Mouse (Mus musculus): ENCODE measurements around the gene Map1lc3b. TPM values are rescaled to one million over a fixed set of nuclear protein-coding genes. Genes with fewer than 3 reads are reported as not detected.
A peak's percentile ranks its signal among the peaks of the same experiment; 100 is the strongest.

Map1lc3b gene
- polyA plus RNA-seq, 1 experiment from 2014 or later, result 268 TPM

- no peaks in the 10 kb centered on the region for H3K9me3 ChIP-seq
- H3K36me3 ChIP-seq, result peaks cover 70% of the 10 kb centered on the region
- no peaks in the 10 kb centered on the region for H3K27me3 ChIP-seq (ENCODE audit: insufficient read depth, poor library complexity, severe bottlenecking)
- H3K4me3 ChIP-seq, result no peak overlapping the region
- WGBS, result 92% methylated on average over 16 of the region's 16 CpGs
- peaks cover 21% of the 10 kb centered on the region for H3K4me1 ChIP-seq (replicated peaks)
- no peak overlapping the region for H3K27ac ChIP-seq
- no peak for DNase-seq (ENCODE audit: low spot score)
These were observed 31.6 kb upstream of the Map1lc3b start for GRCm38 (mm10) chr8:121558538-121558937.

DNA sequence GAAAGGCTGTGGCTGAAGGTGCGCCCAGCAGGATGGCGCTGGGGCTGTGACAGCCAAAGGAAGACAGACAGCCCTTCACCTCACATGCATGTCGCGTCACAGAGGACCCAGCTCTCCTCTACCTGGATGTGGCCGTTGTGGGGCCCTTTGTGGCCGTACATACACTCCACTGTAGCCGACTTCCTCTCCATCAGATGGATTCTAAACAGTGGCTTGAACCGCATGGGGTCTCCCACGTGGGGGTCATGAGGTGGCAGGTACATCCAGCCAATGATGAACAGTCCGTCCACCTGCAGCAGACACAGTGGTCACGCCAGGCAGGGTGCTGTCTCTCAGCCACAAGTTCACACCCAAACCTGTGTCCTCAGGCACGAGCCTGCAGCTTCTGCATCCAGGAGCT, 30.4 kb upstream of the Map1lc3b start:
- Histone ChIP-seq H3K4me3 (no peak overlapping the region), H3K27me3 (ENCODE audit: insufficient read depth, poor library complexity, severe bottlenecking) (no peaks in the 10 kb centered on the region), H3K4me1 (replicated peaks) (peaks cover 33% of the 10 kb centered on the region), H3K9me3 (no peaks in the 10 kb centered on the region), H3K36me3 (peaks cover 67% of the 10 kb centered on the region), H3K27ac (no peak overlapping the region)
- DNase-seq (ENCODE audit: low spot score), result no peak
- WGBS, result 89% methylated on average over 12 of the region's 12 CpGs

- no peak for DNase-seq (ENCODE audit: low spot score)
- no peak overlapping the region for H3K27ac ChIP-seq
- H3K4me3 ChIP-seq, result no peak overlapping the region
- H3K4me1 ChIP-seq (replicated peaks), result peaks cover 41% of the 10 kb centered on the region
- H3K9me3 ChIP-seq, result no peaks in the 10 kb centered on the region
- no peaks in the 10 kb centered on the region for H3K27me3 ChIP-seq (ENCODE audit: insufficient read depth, poor library complexity, severe bottlenecking)
- peaks cover 68% of the 10 kb centered on the region for H3K36me3 ChIP-seq
- WGBS, result 91% methylated on average over 7 of the region's 7 CpGs
These were observed 29.6 kb upstream of the Map1lc3b start for GRCm38 (mm10) chr8:121560432-121561100.

DNA sequence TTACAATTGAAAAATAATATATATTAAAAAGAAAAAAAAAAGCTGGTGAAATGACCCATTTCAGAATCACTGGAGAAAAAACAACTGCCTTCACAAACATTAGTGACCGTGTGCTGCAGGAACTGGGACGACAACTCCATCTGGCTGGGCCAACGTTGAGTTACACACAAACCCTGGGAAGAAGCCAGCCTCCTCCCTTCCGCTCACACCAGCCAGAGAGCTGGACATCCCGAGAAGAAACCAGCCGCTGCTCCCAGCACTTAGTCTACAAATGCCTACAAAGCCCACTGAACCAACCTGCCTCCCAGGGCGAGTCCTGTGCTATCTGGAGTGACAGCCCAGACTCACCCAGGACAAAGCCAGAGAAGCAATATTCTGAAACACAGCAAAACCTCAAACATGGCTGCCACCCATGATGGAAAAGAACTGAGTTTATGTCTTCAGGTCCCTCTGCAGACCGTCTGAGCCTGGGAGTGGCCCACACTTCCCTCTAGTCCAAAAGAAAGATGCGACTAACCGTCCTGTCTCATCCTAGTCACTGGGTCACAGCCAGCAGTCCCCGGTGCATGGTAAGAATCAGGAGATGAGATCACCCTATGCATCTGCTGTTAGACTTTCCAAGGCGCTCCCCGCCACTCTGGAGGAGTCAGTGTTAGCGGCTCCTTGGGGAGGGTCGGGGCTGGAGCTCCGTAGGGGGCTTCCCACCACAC, 28.4 kb upstream of the Map1lc3b start:
- DNase-seq (ENCODE audit: low spot score), result no peak
- Histone ChIP-seq H3K4me1 (replicated peaks) (peaks cover 53% of the 10 kb centered on the region), H3K27me3 (ENCODE audit: insufficient read depth, poor library complexity, severe bottlenecking) (no peaks in the 10 kb centered on the region), H3K36me3 (peaks cover 59% of the 10 kb centered on the region), H3K4me3 (no peak overlapping the region), H3K9me3 (no peaks in the 10 kb centered on the region), H3K27ac (peak overlapping the region; percentile 66)
- 87% methylated on average over 16 of the region's 16 CpGs for WGBS

DNA sequence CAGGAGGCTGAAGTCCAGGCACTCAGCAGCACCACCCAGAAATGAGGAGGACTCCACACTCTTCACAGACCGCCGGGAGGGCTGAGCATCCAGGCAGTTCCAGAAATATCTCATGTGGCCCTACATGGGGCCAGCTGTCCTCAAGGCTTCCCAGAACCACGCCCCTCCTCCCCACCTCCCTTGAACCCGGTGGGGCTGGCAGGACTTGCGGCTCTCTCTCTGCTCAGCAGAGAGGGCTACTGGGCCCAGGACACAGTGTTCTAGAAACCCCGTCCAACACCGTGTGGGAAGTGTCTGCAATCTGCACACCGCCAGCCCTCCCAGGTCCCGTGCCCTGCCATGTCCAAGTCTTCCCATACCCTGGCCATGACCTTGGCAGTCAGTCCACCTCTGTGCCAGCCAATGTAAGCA, 27.2 kb upstream of the Map1lc3b start:
- 83% methylated on average over 9 of the region's 9 CpGs for WGBS
- peaks cover 62% of the 10 kb centered on the region for H3K4me1 ChIP-seq (replicated peaks)
- no peaks in the 10 kb centered on the region for H3K27me3 ChIP-seq (ENCODE audit: insufficient read depth, poor library complexity, severe bottlenecking)
- H3K36me3 ChIP-seq, result peaks cover 54% of the 10 kb centered on the region
- no peak for DNase-seq (ENCODE audit: low spot score)
- H3K9me3 ChIP-seq, result no peaks in the 10 kb centered on the region
- H3K4me3 ChIP-seq, result no peak overlapping the region
- peak overlapping the region; percentile 66 for H3K27ac ChIP-seq

DNA sequence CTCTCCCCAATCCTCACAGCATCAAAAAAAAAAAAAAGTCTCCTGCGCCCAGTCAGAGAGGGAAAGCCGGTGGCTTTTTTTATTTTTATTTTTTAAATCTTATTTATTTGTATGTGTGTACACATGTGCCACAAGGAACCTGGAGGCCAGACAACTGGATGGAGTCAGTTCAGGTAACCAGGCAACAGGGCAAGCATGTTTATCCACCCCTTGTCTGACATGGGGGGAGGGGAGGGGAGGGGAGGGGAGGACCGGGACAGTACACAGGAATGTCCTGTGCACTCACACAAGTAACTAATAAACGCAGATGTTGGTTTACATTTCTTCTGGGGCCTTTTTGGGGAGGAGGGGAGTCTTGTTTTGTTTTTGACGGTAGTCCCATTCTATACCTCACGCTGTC, 26.5 kb upstream of the Map1lc3b start:
- no peak for DNase-seq (ENCODE audit: low spot score)
- Histone ChIP-seq H3K27ac (peak overlapping the region; percentile 66; the same call in 1 of the 2 replicates), H3K27me3 (ENCODE audit: insufficient read depth, poor library complexity, severe bottlenecking) (no peaks in the 10 kb centered on the region), H3K36me3 (peaks cover 46% of the 10 kb centered on the region), H3K4me3 (no peak overlapping the region), H3K4me1 (replicated peaks) (peaks cover 70% of the 10 kb centered on the region), H3K9me3 (no peaks in the 10 kb centered on the region)
- WGBS, result 64% methylated on average over 6 of the region's 6 CpGs

DNA sequence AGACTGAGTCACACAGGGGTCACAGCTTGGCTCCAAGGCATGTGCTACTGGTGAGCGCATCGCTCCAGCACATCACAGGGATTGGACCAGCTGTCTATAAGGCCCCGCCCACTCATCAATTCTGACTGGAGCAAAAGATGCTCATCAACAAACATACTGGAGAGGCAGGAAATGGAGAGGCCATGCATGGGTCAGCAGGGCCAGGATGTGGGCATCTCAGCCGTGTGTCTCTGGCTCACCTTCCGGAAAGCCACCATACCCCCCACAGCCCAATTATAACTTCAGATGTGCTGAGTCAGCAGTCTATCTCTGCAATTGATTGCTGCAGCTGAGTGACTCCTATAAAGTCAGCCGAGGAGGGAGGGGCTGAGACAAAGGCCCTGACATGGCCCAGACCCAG, 21.8 kb upstream of the Map1lc3b start:
- Histone ChIP-seq H3K9me3 (no peaks in the 10 kb centered on the region), H3K27ac (peak overlapping the region; percentile 51; the same call in 1 of the 2 replicates), H3K27me3 (ENCODE audit: insufficient read depth, poor library complexity, severe bottlenecking) (no peaks in the 10 kb centered on the region), H3K36me3 (peaks cover 18% of the 10 kb centered on the region), H3K4me3 (no peak overlapping the region), H3K4me1 (replicated peaks) (peaks cover 68% of the 10 kb centered on the region)
- DNase-seq (ENCODE audit: low spot score), result no peak
- 72% methylated on average over 6 of the region's 6 CpGs for WGBS

DNA sequence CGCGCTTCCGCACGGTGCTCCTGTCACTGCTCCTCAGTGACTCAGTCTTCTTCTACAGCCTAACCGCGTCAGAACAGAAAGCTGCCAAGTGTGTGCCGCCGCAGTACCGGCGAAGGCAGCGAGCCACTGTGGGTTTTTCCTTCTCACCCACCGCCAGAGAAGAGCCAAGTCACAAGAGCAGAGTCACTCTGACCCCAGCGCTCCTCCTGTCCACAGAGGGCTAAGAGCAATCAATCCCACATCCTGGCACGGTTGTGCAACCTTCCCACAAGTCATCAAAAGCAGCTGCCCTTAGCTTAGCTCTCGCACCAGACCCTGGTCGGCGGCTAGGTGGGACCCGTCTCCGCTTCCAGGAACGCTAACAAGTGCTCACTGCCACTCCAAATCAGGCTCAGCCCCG, 19.8 kb upstream of the Map1lc3b start:
- DNase-seq (ENCODE audit: low spot score), result no peak
- no peak overlapping the region for H3K4me3 ChIP-seq
- H3K27me3 ChIP-seq (ENCODE audit: insufficient read depth, poor library complexity, severe bottlenecking), result no peaks in the 10 kb centered on the region
- no peaks in the 10 kb centered on the region for H3K9me3 ChIP-seq
- H3K27ac ChIP-seq, result no peak overlapping the region
- H3K4me1 ChIP-seq (replicated peaks), result peaks cover 54% of the 10 kb centered on the region
- 0 out of 2 replicates have a peak, but pooled peaks cover 4% of the 10 kb centered on the region for H3K36me3 ChIP-seq
- WGBS, result 83% methylated on average over 21 of the region's 21 CpGs

- Histone ChIP-seq H3K4me3 (no peak overlapping the region), H3K27ac (no peak overlapping the region), H3K36me3 (no peaks in the 10 kb centered on the region), H3K9me3 (no peaks in the 10 kb centered on the region), H3K4me1 (replicated peaks) (peaks cover 49% of the 10 kb centered on the region), H3K27me3 (ENCODE audit: insufficient read depth, poor library complexity, severe bottlenecking) (no peaks in the 10 kb centered on the region)
- 83% methylated on average over 17 of the region's 17 CpGs for WGBS
- no peak for DNase-seq (ENCODE audit: low spot score)
These were observed 19.4 kb upstream of the Map1lc3b start for GRCm38 (mm10) chr8:121570801-121571200.

DNA sequence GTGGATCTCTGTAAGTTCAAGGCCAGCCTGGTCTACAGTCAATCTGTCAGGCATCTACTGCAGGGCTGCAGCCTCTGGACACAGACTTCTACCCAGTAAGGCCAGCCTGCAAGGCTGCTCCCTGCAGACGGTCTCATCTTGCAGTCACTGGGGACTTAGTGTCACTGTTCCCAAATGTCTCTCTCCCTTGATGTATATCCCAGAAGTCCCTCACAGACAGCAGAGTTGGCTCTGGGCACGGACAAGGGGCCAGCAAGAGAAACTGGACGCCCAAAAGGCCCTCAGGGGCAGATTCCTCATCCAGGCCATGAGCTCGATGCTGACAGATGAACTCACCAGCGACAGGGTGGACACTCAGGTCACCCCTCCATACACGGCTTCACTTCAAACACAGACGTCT, 18.0 kb upstream of the Map1lc3b start:
- Histone ChIP-seq H3K27me3 (ENCODE audit: insufficient read depth, poor library complexity, severe bottlenecking) (no peaks in the 10 kb centered on the region), H3K36me3 (no peaks in the 10 kb centered on the region), H3K4me3 (no peak overlapping the region), H3K4me1 (replicated peaks) (peaks cover 50% of the 10 kb centered on the region), H3K9me3 (no peaks in the 10 kb centered on the region), H3K27ac (no peak overlapping the region)
- 75% methylated on average over 7 of the region's 7 CpGs for WGBS
- no peak for DNase-seq (ENCODE audit: low spot score)

GRCm38 (mm10) chr8:121573275-121573674, 16.9 kb upstream of the Map1lc3b start:
- Histone ChIP-seq H3K4me1 (replicated peaks) (peaks cover 51% of the 10 kb centered on the region), H3K27me3 (ENCODE audit: insufficient read depth, poor library complexity, severe bottlenecking) (no peaks in the 10 kb centered on the region), H3K9me3 (no peaks in the 10 kb centered on the region), H3K27ac (no peak overlapping the region), H3K36me3 (no peaks in the 10 kb centered on the region), H3K4me3 (no peak overlapping the region)
- WGBS, result 63% methylated on average over 3 of the region's 3 CpGs
- no peak for DNase-seq (ENCODE audit: low spot score)

DNA sequence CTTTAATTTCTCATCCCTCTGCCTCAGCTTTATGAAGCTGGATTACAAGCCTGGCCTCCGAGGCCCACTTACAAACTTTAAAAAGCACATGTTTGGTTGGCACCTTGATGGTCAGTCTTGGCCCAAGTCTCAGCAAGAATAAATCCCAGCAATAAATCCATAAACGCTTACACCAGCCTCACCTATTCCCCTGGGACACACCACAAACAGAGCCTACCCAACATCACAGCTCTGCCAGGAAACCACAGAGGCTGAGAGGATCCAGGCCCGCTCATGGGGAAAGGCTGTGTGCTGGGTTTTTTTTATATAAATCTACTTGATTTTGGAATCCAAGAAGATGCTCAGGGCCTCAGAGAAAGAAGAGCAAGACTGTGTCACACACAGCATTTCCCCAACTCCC, 14.5 kb upstream of the Map1lc3b start:
- no peaks in the 10 kb centered on the region for H3K9me3 ChIP-seq
- 91% methylated on average over 3 of the region's 3 CpGs for WGBS
- no peaks in the 10 kb centered on the region for H3K36me3 ChIP-seq
- H3K27ac ChIP-seq, result no peak overlapping the region
- no peaks in the 10 kb centered on the region for H3K27me3 ChIP-seq (ENCODE audit: insufficient read depth, poor library complexity, severe bottlenecking)
- DNase-seq (ENCODE audit: low spot score), result no peak
- H3K4me1 ChIP-seq (replicated peaks), result peaks cover 64% of the 10 kb centered on the region
- H3K4me3 ChIP-seq, result no peak overlapping the region

Data from hindbrain, embryonic 10.5 days (tissue).